Mouse (Mus musculus): ENCODE measurements around the gene Adcyap1r1.

Gene Adcyap1r1

GRCm38 (mm10) chr6:55501061-55501460 is 49.3 kb downstream of the Adcyap1r1 start:
- no peak for DNase-seq (ENCODE audit: low spot score in 2 of 2)

GRCm38 (mm10) chr6:55502309-55502708 is 50.5 kb downstream of the Adcyap1r1 start:
- no peak for DNase-seq (ENCODE audit: low spot score in 2 of 2)

GRCm38 (mm10) chr6:55504797-55505488 is 53.2 kb downstream of the Adcyap1r1 start:
- no peak for DNase-seq (ENCODE audit: low spot score in 2 of 2)

GRCm38 (mm10) chr6:55506519-55506918 is 54.7 kb downstream of the Adcyap1r1 start:
- DNase-seq (ENCODE audit: low spot score in 2 of 2) = no peak

GRCm38 (mm10) chr6:55509130-55509870 is 57.5 kb downstream of the Adcyap1r1 start:
- DNase-seq (ENCODE audit: low spot score in 2 of 2) = no peak

GRCm38 (mm10) chr6:55511212-55512065 is 59.7 kb downstream of the Adcyap1r1 start:
- peak; percentile 70 to 86 for DNase-seq (ENCODE audit: low spot score in 2 of 2)

GRCm38 (mm10) chr6:55512066-55512703 is 60.4 kb downstream of the Adcyap1r1 start:
- no peak for DNase-seq (ENCODE audit: low spot score in 2 of 2)

GRCm38 (mm10) chr6:55513477-55513876 is 61.7 kb downstream of the Adcyap1r1 start:
- DNase-seq (ENCODE audit: low spot score in 2 of 2) = no peak

- DNase-seq (ENCODE audit: low spot score in 2 of 2) = peak; percentile 72 to 81
These were observed 67.9 kb downstream of the Adcyap1r1 start for GRCm38 (mm10) chr6:55519605-55520201.

- DNase-seq (ENCODE audit: low spot score in 2 of 2) = no peak
These were observed 68.7 kb downstream of the Adcyap1r1 start for GRCm38 (mm10) chr6:55520237-55521095.

GRCm38 (mm10) chr6:55536469-55536868 is 84.7 kb downstream of the Adcyap1r1 start:
- DNase-seq (ENCODE audit: low spot score in 2 of 2) = no peak

GRCm38 (mm10) chr6:55539196-55539595 is 87.4 kb downstream of the Adcyap1r1 start:
- DNase-seq (ENCODE audit: low spot score in 2 of 2) = no peak

GRCm38 (mm10) chr6:55542359-55542758 is 90.6 kb downstream of the Adcyap1r1 start:
- DNase-seq (ENCODE audit: low spot score in 2 of 2) = no peak

GRCm38 (mm10) chr6:55543345-55543744 is 91.6 kb downstream of the Adcyap1r1 start:
- no peak for DNase-seq (ENCODE audit: low spot score in 2 of 2)

GRCm38 (mm10) chr6:55549211-55549610 is 97.4 kb downstream of the Adcyap1r1 start:
- DNase-seq (ENCODE audit: low spot score in 2 of 2) = no peak

- peak in 1 of 2 experiments; percentile 18 for DNase-seq (ENCODE audit: low spot score in 2 of 2)
These were observed 99.1 kb downstream of the Adcyap1r1 start for GRCm38 (mm10) chr6:55550926-55551325.
